Mouse (Mus musculus): ENCODE measurements around the gene Afdn. TPM values are rescaled to one million over a fixed set of nuclear protein-coding genes. Genes with fewer than 3 reads are reported as not detected.

The Afdn gene
- polyA plus RNA-seq, 1 experiment = 6.6 TPM

DNA sequence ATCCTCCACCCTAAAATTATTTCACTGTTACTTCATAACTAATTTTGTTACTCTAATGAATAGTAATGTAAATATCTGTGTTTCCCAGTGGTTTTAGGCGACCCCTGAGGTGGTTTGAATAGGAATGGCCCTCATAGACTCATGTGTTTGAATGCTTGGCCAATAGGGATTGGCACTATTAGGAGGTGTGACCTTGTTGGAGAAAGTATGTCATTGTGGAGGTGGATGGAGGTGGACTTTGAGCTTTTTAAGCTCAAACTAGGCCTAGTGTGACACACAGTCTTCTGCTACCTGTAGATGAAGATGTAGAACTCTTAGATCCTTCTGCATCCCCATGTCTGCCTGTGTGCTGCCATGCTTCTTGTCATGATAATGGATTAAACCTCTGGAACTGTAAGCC lies 37.4 kb downstream of the Afdn start:
- Histone ChIP-seq H3K4me1 (ENCODE audit: control insufficient read depth, insufficient read depth, low read length) (no peaks in the 10 kb centered on the region), H3K4me3 (replicated peaks; ENCODE audit: control insufficient read depth, low read depth, low read length) (no peak overlapping the region), H3K27ac (ENCODE audit: control insufficient read depth, insufficient read depth, low read depth, low read length, poor library complexity) (no peak overlapping the region)
- WGBS = 45% methylated on average over 1 of the region's 1 CpGs
- TF ChIP-seq CTCF (IDR thresholded peaks at IDR 0.05; ENCODE audit: control insufficient read depth, insufficient read depth, low read length) = no peak

DNA sequence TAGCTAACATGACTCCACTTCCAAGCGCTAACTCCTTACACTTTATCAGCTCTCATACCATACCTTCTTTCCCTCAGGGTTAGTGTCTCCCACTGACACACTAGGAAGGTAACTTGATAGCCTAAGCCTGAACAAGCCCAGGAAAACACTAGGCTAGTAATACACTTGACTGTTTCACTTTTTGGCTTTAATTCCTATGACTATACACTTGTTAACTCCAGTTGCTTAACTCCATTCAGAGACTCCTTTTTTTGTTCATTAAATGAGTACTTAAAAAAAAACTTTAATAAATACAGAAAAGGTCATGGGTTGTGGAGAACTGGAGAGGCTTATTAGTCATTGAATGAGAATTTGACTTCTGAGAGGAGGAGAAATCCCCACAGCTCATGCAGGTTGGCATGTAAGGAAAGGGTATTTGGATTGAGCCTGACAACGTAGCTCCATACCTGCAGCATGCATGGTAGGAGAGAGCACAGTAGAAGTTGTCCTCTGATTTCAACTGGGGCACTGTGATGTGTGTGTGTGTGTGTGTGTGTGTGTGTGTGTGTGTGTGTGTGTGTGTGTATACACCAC lies 42.6 kb downstream of the Afdn start:
- H3K4me1 ChIP-seq (ENCODE audit: control insufficient read depth, insufficient read depth, low read length) = no peaks in the 10 kb centered on the region
- H3K27ac ChIP-seq (ENCODE audit: control insufficient read depth, insufficient read depth, low read depth, low read length, poor library complexity) = no peak overlapping the region
- no peak overlapping the region for H3K4me3 ChIP-seq (replicated peaks; ENCODE audit: control insufficient read depth, low read depth, low read length)
- 78% methylated on average over 2 of the region's 2 CpGs for WGBS
- TF ChIP-seq CTCF (IDR thresholded peaks at IDR 0.05; ENCODE audit: control insufficient read depth, insufficient read depth, low read length) (no peak), POLR2A (IDR thresholded peaks at IDR 0.05; ENCODE audit: borderline replicate concordance, control insufficient read depth, low read depth, low read length) (no peak)

DNA sequence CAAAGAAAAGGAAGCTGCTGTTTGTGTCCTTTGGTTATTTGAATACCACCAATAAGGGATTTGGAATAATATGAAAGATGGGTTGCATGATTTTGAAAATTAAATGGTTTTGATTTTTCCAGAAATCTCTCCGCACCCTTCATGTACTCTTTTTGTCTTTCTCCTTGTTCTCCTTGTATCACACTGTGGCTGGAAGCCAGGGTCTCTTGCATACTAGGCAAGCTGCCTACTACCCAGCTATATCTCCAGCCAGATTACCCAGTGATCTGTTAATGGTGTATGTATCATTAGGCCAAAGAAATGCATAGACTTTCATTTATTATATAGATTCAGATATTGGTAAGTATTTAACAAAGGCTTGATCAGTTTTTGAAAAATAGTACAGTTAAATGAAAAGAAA lies 45.7 kb downstream of the Afdn start:
- WGBS = 88% methylated on average over 1 of the region's 1 CpGs
- no peak overlapping the region for H3K4me3 ChIP-seq (replicated peaks; ENCODE audit: control insufficient read depth, low read depth, low read length)
- no peak overlapping the region for H3K27ac ChIP-seq (ENCODE audit: control insufficient read depth, insufficient read depth, low read depth, low read length, poor library complexity)
- TF ChIP-seq CTCF (IDR thresholded peaks at IDR 0.05; ENCODE audit: control insufficient read depth, insufficient read depth, low read length) (no peak), POLR2A (IDR thresholded peaks at IDR 0.05; ENCODE audit: borderline replicate concordance, control insufficient read depth, low read depth, low read length) (no peak)
- no peaks in the 10 kb centered on the region for H3K4me1 ChIP-seq (ENCODE audit: control insufficient read depth, insufficient read depth, low read length)

DNA sequence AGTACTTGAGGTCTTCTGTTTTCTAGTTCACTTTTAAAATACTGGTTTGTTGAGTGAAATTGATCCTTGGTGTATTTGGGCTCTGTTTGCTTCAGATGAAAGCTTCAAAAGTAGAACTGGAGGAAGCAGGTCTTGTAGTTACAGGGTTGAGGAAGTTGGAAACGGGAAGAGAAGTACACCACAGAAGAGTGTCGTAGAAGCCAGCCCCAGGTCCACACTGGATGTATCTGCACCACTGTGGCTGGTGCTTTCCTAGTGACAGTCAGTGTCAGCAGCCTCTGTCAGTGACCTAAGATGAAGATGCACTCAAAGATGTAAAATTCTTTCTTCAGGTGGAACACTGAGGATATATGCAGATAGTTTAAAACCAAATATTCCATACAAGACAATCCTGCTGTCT lies 57.5 kb downstream of the Afdn start:
- Histone ChIP-seq H3K27ac (ENCODE audit: control insufficient read depth, insufficient read depth, low read depth, low read length, poor library complexity) (no peak overlapping the region), H3K4me1 (ENCODE audit: control insufficient read depth, insufficient read depth, low read length) (no peaks in the 10 kb centered on the region), H3K4me3 (replicated peaks; ENCODE audit: control insufficient read depth, low read depth, low read length) (no peak overlapping the region)
- TF ChIP-seq POLR2A (IDR thresholded peaks at IDR 0.05; ENCODE audit: borderline replicate concordance, control insufficient read depth, low read depth, low read length) (no peak), CTCF (IDR thresholded peaks at IDR 0.05; ENCODE audit: control insufficient read depth, insufficient read depth, low read length) (no peak)
- 7% methylated on average over 2 of the region's 2 CpGs for WGBS

DNA sequence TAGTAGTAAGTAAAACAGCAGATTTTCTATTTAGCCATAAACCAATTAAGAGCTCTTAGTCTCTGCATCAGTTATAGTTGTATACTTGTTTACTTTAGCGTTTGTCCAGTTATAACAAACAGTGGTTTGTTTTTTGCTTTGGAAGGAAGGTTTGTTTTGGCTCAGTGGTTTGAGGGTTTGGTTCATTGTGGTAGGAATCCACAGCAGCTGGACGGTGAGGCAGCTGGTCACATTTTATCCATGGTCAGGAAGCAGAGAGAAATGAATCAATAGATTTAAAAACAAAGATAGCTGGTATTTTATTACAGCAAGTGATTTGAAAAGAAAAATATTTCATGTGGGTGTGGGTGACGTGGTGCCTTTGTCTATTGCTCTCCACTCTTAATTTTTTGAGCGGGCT lies 59.0 kb downstream of the Afdn start:
- WGBS = 85% methylated on average over 4 of the region's 4 CpGs
- no peak overlapping the region for H3K4me3 ChIP-seq (replicated peaks; ENCODE audit: control insufficient read depth, low read depth, low read length)
- no peak overlapping the region for H3K27ac ChIP-seq (ENCODE audit: control insufficient read depth, insufficient read depth, low read depth, low read length, poor library complexity)
- no peaks in the 10 kb centered on the region for H3K4me1 ChIP-seq (ENCODE audit: control insufficient read depth, insufficient read depth, low read length)
- TF ChIP-seq POLR2A (IDR thresholded peaks at IDR 0.05; ENCODE audit: borderline replicate concordance, control insufficient read depth, low read depth, low read length) (no peak), CTCF (IDR thresholded peaks at IDR 0.05; ENCODE audit: control insufficient read depth, insufficient read depth, low read length) (no peak)

DNA sequence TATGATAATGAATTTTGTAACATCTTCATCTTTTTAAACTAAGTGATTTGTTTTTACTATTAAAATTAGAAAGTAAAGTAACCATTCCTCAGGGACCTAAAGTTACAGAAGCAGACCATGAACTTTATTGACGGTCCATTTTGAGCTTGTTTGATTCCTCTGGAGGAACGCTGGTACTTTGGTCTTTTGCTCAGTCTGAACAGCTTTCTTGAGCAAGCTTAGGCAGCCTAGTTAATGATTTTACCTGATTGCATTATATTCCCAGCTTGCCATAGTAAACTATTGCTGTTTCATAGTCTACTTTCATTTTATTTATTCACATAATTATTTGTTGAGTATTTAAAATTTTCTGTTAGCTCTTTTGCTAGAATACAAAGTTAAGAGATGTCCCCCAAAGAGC lies 60.3 kb downstream of the Afdn start:
- no peak overlapping the region for H3K4me3 ChIP-seq (replicated peaks; ENCODE audit: control insufficient read depth, low read depth, low read length)
- WGBS = 76% methylated on average over 2 of the region's 2 CpGs
- no peak for TF ChIP-seq CTCF (IDR thresholded peaks at IDR 0.05; ENCODE audit: control insufficient read depth, insufficient read depth, low read length)
- no peak for TF ChIP-seq POLR2A (IDR thresholded peaks at IDR 0.05; ENCODE audit: borderline replicate concordance, control insufficient read depth, low read depth, low read length)

DNA sequence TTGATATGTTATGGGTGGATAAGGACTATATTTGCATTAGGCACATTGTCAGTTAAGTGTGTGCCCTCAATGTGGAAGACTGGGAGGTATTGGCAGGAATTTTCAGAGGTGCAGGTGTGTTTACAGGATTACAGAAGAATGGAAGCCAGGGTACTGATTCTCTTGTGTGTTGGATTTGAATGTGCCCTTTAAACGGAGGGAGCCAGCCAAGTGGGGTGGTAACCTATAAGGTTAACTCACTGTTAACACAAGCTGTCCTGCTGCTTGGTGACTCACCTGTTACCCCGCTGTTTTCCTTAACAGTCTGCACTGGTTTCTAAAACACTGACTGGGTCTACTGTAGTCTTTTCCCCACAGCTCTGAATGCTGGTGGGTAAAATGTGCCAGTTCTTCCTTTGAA lies 65.1 kb downstream of the Afdn start:
- no peaks in the 10 kb centered on the region for H3K4me1 ChIP-seq (ENCODE audit: control insufficient read depth, insufficient read depth, low read length)
- TF ChIP-seq CTCF (IDR thresholded peaks at IDR 0.05; ENCODE audit: control insufficient read depth, insufficient read depth, low read length) (no peak), POLR2A (IDR thresholded peaks at IDR 0.05; ENCODE audit: borderline replicate concordance, control insufficient read depth, low read depth, low read length) (no peak)
- WGBS = 86% methylated on average over 2 of the region's 2 CpGs

More for the DNA sequence above, 60.3 kb downstream of the Afdn start:
- Histone ChIP-seq H3K27ac (ENCODE audit: control insufficient read depth, insufficient read depth, low read depth, low read length, poor library complexity) (no peak overlapping the region), H3K4me1 (ENCODE audit: control insufficient read depth, insufficient read depth, low read length) (no peaks in the 10 kb centered on the region)

DNA sequence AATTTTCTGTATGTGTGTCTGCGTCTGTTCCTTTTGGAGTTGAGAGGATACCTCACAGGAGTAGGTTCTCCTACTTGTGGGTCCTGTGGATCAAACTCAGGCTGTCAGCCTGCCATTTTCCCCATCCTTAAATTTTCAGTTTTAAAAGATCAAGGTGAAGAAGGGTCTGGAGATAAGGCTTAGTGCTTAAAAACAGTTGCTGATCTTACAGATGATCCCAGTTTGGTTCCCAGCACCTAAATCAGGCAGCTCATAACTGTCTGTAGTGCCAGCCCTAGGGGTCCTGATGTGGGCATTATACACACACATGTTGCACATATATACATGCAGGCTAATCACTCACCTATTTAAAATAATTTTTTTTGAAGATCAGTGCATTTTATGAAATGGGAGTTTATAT lies 69.9 kb downstream of the Afdn start:
- 87% methylated on average over 1 of the region's 1 CpGs for WGBS
- H3K4me1 ChIP-seq (ENCODE audit: control insufficient read depth, insufficient read depth, low read length) = no peaks in the 10 kb centered on the region
- TF ChIP-seq POLR2A (IDR thresholded peaks at IDR 0.05; ENCODE audit: borderline replicate concordance, control insufficient read depth, low read depth, low read length) (no peak), CTCF (IDR thresholded peaks at IDR 0.05; ENCODE audit: control insufficient read depth, insufficient read depth, low read length) (no peak)
- H3K27ac ChIP-seq (ENCODE audit: control insufficient read depth, insufficient read depth, low read depth, low read length, poor library complexity) = no peak overlapping the region
- no peak overlapping the region for H3K4me3 ChIP-seq (replicated peaks; ENCODE audit: control insufficient read depth, low read depth, low read length)

More for the DNA sequence above, 65.1 kb downstream of the Afdn start:
- Histone ChIP-seq H3K27ac (ENCODE audit: control insufficient read depth, insufficient read depth, low read depth, low read length, poor library complexity) (no peak overlapping the region), H3K4me3 (replicated peaks; ENCODE audit: control insufficient read depth, low read depth, low read length) (no peak overlapping the region)

All from bone marrow, adult 2 months (tissue).